Mouse (Mus musculus): ENCODE measurements around the gene Cmtr2.

GRCm38 (mm10) chr8:110168046-110168445 is 47.4 kb upstream of the Cmtr2 start, which contains the start of gene Calb2:
- no peak for TF ChIP-seq GATA1 (IDR thresholded peaks at IDR 0.05; ENCODE audit: borderline replicate concordance, low read length)
- no peak for TF ChIP-seq FLI1 (IDR thresholded peaks at IDR 0.05; ENCODE audit: low read length)
